Mouse (Mus musculus) gastrocnemius, adult 8-10 months (tissue): Measurements from ENCODE around the gene Wif1. TPM values are rescaled to one million over a fixed set of nuclear protein-coding genes. Genes with fewer than 3 reads are reported as not detected.

ENCODE experiments used
- DNase-seq, 2 experiments: peaks; one replicate each; pipeline ENCODE4 v3.0.0; 2022; ENCODE audit warnings: low spot score in 2 of 2
- total RNA-seq, 4 experiments: library from RNA; stranded (reverse); gene quantifications; 2 replicates each; pipeline ENCODE4 v1.2.4; 2022

The Wif1 gene
- total RNA-seq, 4 experiments from 2014 or later, result 0.15 to 2.4 (median 1.0) TPM

DNA sequence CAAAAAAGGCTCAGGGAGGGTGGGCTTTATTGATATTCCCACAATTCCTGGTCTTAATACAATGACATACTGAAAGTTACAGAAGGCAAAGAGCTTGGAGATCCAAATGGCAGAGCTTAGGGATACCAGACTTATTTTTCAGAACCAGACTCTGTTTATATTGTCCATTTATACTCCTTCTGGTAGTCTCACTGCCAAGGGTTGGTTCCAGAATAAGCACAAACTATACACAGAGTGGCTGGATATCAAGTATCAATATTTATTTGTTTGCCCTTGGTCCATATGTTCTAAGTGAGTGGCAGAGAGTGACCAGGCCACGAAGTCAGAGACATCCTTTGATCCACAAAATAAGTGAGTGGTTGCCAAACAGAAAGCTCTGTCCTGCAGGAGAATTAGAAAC, 34.2 kb downstream of the Wif1 start:
- no peak for DNase-seq

DNA sequence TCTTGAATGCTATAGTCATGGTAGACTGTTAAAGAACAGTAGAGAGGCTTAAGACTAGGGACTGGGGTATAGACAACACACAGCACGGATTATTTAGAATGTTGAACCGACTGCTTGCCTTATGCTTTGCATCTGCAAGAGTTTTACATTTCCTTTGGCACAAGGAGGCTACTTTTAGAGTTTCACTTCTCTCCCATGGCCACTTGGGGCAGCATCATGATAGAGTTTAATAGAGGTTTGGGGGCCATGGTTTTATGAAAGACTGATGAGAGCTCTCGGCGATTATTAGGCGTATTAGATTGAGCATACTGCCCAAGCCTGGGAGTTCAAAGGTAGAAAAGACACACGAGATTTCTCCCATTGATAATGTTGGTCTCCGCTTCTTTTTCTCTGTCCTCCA, 37.0 kb downstream of the Wif1 start:
- no peak for DNase-seq

DNA sequence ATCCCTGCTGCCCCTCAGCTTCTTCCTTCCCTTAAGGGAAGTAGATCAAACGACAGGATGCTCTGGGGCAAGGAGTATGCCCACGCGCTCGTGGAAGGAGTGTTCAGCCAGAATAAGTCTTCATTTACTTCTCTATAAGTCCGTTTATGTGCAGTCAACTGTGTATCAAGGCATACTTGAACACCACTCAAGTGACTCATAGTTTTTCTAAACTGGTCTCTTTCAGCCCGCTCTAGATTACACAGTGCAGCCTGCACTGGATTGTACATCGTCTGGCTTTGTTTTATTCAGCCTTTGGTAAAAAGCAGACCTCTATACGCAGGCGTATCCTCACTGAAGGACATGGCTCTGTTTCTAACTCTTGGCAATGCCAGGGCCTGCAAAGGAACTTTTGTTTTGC, 46.7 kb downstream of the Wif1 start:
- DNase-seq, result no peak

DNA sequence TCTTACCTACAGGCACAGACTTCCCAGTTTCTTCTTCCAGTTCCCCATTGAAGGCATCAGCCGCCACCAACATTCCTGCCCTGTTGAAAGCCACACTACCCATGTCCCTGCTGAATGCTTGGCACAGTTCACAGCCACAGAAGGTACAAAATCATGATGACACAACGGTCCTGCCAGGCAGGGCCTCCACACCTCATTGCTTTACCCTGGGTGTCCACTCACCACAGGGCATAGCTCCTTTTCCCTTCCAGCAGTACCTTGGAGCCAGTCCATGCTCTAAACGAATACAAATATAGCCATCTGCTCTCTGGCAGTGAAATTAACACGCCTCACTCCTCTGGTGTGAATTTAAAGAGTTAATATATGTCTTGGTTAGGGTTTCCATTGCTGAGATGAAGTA, 49.1 kb downstream of the Wif1 start:
- DNase-seq, result no peak

DNA sequence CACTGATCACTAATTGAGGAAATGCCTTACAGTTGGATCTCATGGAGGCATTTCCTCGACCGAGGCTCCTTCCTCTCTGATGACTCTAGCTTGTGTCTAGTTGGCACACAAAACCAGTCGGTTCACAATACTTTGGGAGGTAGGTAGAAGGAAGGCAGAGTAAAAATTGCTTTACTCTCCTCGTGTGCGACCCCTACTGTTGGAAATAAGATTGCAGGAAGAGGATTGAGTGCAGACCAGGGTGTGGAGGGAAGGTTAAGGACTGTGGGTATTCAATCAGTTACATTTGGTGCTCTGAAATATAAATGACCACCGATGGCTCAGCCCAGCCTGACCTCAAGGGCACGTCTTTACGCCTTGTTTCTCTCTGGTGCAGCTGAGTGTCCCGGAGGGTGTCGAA, 49.8 kb downstream of the Wif1 start:
- DNase-seq, result no peak

DNA sequence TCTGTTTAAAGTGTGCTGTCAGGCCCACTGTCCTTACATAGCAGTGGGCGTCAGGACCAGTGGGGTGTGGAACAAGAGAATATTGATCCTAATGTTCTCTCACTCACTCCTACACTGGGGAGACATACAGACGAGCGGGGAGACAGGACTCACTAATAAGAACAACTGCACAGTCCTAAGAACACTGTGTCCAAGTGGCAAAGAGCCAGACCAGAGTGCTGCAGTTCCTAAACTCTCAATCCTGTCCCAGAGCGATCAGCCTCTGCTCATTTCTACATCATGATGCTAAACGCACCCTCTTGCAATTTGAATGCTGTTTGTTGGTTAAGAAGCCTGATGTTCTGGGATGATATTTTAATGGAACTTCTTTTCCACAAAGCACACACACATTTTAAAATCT, 54.9 kb downstream of the Wif1 start:
- no peak for DNase-seq

DNA sequence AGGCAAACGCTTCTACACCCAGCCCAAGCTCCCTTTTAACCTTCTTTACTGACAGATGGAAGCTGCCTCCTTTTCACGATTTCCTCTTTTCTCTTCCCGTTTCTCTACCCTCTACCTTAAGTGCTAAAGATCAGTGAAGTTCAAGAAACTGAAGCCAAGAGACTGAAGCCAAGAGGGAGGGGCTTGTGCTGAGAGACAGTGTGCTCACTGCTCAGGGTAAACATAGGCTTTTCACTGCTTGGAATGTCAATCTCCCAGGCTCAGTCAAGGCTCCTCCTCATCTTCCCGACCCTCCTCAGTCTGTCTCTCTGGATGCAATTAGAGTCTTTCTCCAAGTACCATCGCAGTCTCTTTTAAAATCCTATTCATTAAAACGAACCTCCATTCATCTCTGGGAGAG, 55.6 kb downstream of the Wif1 start:
- no peak for DNase-seq

DNA sequence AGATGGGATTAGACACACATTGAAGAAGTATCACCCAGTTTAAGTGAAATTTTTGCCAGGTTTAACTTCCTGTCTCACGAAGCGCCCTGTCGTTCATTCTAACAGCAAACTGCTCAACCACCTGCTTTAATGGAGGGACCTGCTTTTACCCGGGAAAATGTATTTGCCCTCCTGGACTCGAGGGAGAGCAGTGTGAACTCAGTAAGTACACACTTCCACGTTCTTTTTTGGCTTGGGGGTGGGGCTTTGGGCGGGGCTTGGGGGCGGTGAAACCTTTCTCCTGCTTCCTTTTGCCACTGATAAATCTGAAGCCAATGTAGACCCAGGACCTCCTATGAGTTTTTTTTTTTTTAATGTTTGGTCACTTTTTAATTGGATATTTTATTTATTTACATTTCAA, 56.2 kb downstream of the Wif1 start:
- DNase-seq, result no peak

DNA sequence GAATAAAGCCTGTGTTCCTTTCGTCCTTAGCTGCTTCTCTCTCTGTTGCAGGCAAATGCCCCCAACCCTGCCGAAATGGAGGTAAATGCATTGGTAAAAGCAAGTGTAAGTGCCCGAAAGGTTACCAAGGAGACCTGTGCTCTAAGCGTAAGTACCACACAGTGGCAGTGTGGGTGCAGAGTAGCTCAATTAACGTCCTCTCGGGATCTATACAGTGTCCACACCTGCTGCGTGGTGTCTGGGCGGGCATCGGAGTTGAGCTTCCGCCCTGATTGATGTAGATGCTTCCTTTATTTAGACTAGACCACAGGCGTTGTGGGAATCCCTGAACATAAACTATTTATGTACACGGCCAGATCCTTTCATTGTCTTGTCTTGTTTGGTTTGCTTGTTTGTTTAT, 62.2 kb downstream of the Wif1 start:
- no peak for DNase-seq

DNA sequence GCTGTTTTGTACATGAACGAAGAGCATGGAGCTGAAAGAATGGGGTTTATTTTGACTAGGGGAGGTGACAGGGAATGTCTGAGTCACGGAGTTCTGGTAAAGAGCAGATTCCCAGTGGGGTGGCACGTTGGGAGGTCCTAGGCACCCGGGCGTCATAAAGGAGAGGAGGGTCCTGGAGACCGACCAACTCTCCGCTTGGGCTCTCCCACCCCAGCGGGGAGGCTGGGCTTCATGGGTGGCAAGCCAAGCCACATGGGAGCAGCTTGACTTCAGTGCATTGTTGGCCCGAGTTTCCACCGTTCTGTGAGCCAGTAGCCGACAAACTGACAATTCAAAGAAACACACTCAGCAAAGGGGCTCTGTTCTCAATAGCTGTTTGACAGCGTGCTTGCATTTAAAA, 64.5 kb downstream of the Wif1 start:
- DNase-seq, result no peak

DNA sequence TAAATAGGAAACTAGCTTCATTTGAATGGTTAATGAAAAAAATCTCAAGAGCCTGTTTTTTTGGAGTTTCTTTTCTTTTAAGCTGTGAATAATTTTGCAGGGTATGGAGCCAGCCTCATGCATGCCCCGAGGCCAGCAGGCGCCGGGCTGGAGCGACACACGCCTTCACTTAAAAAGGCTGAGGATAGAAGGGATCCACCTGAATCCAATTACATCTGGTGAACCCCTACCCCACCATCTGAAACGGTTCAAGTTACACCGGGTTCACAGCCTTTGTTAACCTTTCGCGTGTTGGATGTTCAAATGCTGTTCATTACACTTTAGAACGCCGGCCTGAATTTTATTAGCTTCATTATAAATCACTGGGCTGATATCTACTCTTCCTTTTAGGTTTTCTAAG, 65.9 kb downstream of the Wif1 start:
- no peak for DNase-seq

DNA sequence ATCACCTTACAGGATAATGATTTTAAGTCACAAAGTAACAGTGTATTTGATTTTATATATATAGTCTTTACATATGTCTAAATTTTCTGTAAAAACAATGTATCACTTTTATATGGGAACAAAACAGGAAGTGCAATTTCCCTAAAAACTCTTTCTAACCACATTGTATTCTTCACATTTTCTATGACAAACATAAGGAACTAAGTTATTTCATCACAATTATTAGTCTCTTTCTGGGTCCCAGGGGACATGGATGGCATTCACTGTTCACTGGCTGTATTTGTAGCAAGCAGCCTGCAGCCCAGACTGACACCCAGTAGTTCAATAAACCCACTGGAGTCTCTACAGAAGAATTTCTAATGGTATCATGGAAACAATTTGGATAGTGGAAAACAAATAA, 82.4 kb downstream of the Wif1 start:
- DNase-seq, result no peak

DNA sequence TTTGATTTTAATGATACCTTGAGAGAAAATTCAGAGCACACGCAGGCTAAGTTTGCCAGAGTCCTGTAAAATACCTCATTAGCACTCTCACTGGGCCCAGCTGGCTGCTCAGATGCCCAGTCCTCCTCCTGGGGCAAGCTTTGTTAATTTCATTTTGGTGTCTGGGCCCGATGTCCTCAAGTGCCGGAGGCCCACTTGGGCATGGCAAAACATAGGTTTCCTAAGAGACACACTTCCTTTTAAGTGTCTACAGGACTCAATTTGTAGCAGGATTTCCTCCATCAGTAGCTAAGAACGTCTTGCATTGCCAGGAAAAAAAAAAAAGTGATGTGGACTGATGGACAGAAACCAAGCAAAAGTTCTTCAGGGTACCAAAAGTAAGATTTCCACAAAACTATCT, 82.9 kb downstream of the Wif1 start:
- no peak for DNase-seq

DNA sequence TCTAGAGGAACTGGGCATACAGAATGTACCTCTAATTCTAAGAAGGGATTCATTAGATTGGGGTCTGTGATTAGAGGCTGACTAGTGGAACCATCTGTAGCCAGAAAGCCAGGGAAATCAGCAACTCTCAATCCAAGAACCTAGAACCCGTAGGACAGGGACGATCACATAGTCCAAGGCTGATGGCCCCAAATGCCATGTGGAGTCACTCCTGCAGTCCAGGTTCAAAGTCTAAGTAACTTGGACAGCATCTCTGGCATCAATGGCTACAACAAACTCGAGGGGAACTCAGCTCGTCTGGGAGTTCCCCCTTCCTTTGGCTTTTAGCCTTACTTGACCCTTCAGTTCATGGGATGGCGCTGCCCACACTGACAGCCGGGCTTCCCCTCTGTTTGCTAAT, 87.0 kb downstream of the Wif1 start:
- DNase-seq, result no peak

DNA sequence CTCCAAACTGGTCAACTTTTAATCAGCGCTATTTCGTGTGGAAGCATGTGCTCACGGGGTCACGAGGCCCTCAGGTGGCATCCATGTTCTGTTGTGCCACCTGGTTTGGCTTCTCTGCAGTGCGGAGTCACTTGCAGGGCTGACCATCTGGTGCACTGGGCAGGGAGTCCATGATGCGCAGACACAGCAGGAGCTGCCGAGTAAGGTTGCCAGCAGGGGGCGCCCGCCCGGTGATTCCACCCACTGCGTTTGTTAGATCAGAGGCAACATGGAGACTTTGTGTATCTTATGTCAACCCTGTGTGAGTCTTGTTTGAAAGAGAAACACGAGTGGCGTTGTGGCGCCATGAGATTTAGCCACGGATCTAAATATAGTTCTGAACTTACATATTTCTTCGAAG, 90.7 kb downstream of the Wif1 start:
- DNase-seq, result no peak

DNA sequence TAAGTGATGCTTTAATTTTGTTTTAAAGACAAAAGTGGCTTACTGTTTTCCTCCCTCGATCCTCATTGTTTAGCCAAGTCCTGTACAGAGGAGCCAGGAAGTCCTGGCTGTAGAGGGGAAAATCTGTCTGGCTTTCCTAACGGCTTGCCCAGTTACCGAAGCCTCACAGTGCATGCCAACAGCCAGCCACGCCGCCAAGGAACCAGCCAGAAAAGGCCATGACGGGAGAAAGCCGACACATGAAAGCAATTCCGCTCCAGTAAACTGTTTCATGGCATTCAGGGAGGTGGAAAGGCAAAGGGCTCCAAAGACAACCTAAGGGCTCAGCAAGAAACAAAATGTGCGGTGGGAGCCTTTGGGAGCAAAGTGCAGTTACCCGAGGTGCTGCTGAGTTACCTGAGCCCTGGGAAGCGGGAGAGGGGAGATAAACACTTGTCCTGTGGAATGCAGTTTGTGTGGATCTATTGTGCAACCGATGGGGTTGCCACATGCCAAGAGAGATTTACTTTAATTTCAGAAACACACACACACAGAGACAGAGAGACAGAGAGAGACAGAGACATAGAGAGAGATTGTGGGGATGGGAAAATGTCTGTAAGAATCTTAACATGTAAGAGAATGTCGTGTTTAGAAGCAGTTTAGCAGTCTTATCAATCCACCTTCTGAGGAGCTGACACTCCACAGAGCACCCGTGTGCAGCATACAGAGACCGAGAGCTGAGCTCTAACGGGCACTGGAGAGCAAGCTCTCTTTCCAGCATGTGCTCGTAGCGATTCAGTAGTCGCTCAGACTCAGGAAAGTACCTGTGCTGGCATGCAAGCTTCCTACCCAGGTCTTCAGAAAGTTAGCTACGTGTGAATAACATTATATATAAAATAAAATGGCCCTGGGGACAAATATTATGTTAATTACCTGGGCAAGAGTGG, 95.5 kb downstream of the Wif1 start:
- no peak for DNase-seq

Other genes with a start within 250 kb of the Wif1 start
- 100 to 1,000 TPM; 115 to 149 (median 130) TPM for gene Msrb3, start 134.9 kb upstream of the Wif1 start, total RNA-seq
- gene Lemd3, start 54.6 kb upstream of the Wif1 start, total RNA-seq, result 10 to 100 TPM; 10.0 to 11.7 (median 10.9) TPM